Mouse (Mus musculus): ENCODE measurements around the gene Tbxas1.
A peak's percentile ranks its signal among the peaks of the same experiment; 100 is the strongest.

Tbxas1 gene

DNA sequence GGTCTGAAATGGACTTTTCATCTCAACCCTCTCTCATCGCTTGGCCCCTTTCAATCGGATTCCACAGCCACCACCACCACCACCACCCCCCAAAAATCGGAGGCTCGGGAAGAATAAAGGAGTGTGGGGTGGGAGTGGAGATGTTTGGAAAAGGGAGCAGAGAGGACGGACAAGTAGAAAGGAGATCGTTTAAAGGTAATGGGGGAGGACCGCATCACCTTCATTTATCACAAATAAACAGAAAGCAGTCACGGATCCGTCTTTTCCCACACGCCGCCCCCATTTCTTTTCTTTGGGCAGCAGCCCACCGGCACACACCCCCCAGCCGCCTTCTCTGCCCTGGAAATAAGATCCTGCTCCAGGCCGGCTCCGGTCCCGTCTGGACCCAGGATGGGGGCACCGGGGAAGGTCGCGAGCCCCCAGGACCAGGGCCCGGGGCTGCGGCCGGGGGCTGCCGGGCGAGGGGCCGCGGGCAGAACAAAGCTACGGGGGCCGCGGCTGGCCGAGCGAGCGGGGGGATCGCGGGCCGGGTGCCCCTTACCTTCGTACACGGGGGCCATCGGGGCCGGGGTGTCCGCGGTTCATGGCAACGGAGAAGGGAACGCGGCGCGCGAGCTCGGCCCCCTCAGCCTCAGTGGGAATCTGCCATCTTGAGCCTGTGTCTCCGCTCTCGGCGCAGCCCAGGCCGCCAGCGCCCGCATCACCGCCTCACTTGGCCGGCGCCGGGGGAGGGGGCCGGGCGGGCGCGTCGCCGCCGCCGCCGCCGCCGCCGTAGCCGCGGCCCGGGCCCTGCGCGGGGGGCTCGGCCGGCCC lies at the start of gene Tbxas1:
TSS of gene Tbxas1 (plus strand) at position 147 of the 813 bp plus-strand sequence.
- peak; percentile 77 to 79 for DNase-seq

DNA sequence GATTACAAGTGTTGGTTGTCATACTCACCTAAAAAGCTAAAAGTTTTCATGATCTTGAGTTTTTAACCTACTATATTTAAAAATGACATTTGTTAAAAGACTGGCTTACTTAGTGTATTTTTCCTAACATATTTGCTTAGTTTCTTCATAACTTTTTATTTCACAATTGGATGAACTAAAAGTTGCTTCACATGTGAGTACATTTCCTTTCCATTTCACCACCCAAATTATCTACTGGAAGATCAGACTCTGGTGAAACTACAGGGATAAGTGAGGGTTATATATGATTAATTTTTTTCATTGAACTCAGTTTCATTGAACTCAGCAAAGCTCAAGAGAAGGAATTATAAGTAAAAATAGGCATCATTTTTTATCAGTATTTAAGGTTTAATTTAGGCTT lies 49.3 kb upstream of the Tbxas1 start:
- no peak for DNase-seq

DNA sequence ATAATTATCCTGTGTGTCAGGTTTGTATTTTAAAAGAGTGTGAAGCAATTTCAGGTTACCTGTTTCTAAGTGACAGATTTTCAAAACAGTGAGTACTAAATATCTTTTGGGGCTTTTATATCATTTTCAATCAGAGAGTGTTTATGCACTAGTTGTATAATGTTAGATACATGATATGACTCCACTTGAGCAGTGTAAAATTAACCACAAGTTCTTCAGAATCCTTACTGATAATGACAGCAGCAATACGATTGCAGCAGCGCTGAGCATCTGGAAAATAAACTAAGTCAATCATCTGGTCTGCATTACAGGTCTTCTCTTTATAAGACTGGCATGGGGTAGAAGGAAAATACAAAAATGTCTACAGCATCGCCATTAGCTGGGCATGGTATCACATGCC lies 48.3 kb upstream of the Tbxas1 start:
- no peak for DNase-seq

DNA sequence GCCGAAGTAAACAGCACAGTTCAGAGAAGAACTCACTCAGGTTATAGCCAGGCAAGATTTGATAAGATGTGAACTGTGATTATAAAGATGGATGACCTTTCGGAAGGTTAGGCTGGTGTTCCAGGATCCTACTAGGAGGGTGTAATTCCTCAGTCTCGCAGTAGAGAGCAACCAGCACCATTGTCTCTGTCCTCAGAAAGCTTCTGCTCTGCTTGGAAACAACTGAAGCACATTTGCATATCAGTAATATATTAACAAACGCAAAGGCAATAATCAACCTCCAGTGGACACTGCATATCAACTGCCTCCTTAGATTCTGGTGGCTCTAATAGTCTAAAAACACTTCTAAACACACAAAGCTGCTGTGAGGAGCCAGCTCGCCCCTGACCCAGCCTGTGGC lies 47.8 kb upstream of the Tbxas1 start:
- DNase-seq = no peak

DNA sequence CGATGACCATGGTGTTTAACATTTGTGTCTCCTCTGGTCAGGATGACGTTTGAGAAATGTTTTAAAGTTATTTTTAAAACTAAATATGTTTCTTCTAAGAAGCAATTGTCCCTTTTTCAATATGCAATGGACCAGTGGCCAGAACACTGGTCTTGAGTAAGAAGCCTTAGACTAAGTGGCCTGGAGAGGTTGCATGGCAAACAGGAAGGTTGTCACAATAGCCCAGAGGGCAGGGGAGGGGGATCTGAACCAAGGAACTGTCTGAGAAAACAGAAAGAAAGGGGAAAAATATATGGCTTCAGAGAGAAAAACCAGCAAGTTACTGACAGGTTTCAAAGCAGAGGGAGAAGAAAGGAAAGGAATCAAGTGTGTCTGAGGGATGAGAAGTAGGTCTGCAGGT lies 47.0 kb upstream of the Tbxas1 start:
- no peak for DNase-seq

DNA sequence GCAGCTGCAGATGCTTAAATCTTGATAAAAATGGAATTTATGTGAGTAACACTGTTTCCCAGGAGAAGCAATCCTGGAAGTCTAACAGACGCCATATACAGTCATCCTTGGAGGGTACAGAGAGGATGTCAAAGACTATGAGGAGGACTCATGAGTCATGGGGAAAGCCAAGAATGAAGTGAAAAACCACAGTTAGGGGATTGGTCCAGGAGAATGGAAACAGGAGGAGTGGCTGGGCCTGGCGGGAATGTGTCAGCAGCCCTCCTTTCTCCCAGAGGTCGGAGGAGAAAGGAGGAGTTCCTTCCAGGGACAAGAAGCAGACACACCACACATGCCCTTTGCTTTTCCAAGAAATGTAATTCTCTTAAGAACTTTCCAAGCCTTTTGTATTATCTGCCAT lies 45.8 kb upstream of the Tbxas1 start:
- no peak for DNase-seq

DNA sequence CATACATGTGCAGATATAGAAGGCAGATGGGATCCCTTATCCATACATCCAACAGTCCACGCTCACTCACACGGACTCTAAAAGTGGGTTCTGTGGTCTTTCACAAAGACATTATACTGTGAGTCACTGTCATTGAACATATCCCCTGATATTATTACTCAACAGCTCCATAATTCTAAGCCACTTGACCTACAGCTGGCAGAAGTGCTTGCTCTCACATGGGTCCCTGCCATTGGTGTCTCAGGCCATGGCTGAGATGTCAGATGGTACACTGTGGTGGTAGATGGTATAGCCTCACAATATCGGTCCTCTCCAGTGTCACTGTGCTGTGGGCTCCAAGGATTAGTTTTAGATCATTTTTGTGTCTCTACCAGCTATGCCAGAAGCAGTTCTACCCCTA lies 41.5 kb upstream of the Tbxas1 start:
- no peak for DNase-seq

DNA sequence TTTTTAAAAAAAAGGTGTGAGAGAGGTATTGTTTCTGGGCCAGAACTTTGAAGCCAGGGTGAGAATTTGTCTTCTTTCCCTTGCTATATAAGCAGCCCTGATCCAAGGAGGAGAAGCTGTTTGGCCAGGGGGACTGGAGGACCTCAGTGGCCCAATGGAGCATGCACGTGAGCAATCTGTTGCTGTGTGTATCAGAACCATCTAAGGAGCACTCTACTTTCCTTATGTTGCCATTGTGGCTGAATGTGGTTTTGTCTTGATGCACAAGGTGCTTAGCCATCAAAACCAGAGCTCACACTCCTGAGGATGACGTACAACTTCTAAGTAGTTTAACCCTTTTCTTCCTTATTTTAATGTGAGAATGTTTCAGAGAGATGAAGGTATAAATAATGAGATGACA lies 40.5 kb upstream of the Tbxas1 start:
- no peak for DNase-seq

DNA sequence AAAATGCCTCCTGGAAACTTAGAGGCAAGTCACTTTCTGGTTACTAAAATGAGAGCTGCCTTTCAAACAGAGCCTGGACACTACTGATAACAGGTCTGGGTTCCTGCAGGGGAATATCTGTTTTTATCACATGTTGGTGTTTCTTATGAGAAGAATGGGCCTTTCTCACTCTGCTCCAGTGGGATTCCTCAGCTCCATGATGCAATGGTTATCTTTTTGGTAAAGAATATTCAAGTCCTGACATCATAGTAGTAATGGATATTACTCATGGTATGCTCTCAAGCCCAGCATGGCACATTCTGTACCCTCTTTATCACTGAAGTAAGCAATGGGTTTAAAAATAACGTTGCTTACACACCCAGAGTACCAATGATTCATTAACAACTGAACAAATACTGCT lies 40.0 kb upstream of the Tbxas1 start:
- no peak for DNase-seq

DNA sequence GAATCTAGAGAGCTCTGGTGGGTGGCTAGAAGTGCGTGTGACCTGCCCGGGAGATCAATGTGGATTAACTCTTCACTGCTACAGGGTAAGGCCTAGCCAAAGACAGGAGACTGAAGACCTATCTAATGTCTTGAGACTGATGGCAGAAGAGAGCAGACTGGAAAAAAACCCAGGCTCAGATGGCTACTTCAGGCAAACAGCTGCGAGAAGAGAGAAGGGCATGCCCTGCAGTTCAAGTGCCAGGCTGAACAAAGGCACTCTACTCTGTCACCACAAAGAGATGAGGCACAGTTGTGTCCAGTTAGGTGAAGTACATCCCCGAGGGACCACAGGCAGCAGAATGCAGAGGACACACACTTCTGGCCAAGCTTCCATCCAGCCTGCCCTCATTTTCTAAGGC lies 37.1 kb upstream of the Tbxas1 start:
- DNase-seq = no peak

DNA sequence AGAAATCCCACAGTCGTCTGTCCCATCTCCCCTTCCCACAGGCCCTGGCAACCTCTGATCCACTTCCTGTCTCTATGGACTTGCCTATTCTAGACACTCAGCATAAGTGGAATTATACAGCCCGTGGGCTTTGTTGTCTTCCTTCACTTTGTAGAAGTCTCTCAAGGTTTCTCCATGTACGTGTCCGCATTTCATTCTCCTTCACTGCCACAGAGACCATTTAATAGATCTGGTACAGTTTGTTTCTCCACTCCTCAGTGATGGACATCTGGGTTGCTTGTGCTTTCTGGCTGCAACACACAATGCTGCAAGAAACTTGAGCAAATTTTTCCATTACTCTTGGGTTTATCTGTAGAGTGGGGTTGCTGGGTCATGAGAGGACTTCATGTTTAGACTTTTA lies 35.3 kb upstream of the Tbxas1 start:
- DNase-seq = no peak

DNA sequence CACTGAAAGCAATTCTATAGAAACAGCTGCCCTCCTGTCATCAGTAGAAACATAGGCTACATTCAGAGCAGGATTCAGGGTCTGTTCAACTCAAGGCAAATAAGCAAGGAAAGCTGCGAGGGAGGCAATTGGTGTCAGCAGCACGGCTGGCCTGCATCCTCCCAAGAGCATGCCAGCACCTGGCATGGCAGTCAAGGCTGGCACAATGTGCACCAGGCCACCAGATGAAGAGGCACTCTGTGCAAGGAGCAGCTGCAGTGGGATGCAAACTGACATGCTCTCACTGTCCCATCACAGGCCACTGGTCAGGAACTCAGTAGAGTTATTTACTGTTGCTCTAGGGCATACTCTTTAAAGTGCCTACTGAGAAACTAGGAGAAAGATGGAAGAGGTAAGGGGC lies 34.8 kb upstream of the Tbxas1 start:
- DNase-seq = peak; percentile 81 to 89

DNA sequence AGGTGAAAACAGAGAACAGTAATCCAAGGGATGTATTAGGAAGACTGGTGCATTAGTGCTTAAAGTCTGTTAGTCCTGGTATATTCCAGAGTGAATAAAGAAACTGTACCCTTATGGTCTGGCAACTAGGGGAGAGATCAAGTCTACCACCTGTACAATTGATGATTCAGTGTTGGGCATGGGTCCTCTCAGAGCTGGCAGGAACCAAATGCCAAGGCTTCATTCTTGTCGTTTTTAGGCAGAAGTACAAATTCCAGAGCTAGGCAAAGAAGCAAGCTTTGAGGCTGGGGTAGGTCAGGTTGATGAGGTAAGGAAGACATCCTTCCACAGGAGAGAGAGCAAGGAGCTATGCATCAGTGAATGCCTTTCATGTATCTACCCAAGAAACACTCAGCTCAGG lies 34.4 kb upstream of the Tbxas1 start:
- DNase-seq = no peak

DNA sequence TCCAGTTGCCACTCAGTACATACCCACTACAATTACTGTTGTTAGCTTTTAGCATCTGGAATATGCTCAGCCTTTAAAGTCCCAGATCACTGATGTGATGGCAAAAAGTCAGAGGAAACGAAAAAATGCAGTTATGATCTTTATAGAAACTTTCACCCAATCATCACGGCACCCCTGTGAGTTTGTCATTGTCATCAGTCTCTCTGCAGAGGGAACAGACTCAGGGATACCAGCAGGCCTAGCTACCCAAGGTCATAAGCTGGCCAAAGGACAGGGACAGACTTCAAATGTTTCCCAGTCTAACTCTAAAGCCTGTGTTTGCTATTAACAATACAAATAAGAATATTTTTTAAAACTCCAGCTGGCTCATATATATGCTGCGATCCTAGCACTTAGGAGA lies 33.7 kb upstream of the Tbxas1 start:
- no peak for DNase-seq

DNA sequence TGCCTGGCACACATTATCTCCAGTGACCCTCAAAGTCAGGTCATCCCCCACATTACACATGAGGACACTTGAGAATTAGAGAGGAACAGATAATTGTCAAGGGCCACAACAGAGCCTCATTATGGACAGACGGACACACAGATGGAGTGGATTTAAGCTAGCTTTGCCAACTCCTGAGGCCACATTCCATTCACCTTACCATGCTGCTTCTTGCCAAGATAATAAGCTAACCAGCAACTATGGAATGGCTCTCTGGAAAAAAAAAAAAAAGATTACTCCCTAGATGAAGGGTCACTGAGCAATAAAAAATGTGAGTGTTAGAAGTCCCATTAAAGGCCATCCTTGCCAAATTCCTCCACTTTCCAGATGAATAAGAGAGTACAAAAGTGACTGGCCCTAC lies 30.1 kb upstream of the Tbxas1 start:
- DNase-seq = peak in 1 of 2 experiments; percentile 16

DNA sequence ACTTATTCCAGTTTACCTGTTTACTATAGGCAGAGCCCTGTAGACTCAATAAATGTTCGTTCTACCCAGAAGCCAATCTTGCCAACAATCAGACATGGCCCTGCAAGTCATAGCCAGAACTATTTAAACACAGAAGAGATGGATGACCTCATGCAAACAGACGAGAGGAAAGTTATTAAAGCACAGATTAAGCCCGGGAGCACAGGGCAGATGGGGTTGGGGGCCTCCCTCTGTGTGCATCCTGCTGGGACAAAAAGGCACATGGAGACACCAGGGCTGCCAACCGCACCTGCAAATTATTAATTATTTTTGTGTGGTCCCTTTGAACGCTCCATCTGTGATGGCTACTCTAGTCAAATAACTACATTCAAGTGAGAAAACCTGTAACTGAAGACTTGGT lies 29.3 kb upstream of the Tbxas1 start:
- DNase-seq = peak; percentile 50 to 70

DNA sequence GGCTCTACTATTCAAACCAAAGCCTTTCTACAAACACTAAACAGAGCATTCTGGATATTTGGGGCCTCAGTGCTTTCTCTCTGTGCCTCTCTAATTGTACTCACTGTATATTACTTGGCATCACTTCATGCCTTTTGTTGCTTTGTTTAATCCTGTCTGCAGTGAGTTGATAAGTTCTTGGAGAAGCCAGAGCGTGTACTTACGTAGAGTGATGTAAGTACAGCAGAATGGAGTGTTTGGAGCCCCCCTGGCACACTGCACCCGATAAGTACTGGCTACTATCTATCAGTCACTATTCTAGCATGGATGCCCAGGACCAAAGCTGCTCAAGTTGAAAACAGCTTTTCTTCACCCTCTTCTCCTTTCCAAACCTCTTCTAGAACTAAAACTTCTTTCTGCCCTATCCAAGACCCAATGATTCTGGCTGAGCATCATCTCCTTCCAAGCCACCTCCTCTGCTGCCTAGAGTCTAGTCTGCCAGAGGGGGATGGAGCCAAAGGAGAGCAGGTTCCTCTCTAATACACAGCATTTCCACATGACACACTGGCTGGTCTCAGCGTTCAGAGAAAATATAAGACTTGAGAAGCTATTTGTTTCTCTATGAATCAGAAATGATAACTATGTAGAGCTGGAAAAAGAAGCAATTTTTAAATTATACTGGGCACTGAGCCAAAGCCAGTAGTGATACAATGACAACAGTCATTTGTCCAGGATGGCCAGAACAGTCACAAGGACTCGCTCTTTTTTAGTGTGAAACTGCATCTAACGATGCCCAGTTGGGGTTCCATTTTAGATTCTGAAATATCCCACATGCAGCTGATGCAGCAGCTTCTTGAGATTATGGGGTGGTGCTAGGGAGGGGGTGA lies 28.6 kb upstream of the Tbxas1 start:
- DNase-seq = peak; percentile 49 to 52

DNA sequence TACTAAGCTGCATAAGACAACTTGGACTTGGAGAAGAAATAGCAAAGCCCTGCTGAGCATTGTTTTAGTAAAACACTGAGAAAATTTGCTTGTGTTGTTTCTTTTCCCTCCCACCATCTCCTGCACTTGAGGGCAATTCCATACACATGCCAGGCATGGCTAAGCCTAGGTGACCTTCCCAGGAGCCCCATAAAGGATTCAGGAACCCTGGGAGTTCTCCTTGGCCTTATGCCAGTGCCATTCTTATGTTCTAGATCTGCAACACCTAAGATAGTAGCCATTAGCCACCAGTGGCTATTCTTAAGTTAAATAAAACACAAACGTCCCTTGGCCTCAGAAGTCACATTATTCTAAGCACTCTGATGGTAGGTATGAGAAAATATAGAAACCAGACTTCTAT lies 27.8 kb upstream of the Tbxas1 start:
- DNase-seq = peak in 1 of 2 experiments; percentile 32

DNA sequence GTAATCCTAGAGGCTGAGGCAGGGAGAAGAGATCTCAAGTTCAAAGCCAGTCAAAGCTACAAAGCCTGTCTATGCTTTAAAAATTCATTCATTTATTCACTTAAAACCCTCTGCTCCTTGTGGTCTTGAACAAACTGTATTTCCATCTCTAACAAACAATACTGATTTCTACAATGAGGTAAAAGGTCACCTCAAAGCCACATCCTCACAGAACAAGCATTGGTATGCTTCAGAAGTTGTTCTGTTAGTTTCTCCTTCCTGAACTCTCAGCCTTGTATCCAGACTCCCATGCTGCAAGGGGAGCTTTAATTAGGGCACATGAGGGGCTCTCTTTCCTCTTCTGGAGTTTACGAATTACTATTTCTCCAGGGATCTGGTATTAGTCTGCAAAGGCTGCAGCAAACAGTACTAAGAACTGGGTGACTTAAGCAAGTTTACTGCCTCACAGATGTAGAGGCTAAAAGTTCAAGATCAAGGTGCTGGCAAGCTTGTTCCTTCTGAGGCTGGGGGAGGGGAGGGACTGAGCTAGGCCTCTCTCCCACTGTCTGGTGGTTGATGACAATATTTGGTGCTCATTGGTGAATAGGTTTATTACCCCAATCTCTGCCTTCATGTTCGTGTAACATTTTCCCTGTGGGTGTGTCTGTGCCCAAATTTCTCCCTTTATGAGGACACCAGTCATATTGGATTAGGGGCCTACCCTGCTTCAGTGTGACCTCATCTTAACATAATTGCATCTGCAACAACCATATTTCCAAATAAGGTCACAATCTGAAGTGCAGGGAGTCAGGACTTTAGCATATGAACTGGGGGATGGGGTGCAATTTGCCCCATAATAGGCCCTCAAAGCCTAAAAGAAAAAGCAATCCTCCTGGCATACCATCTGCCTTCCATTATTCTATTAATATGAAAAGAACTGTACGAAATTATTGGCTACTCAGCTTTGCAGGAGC lies 27.0 kb upstream of the Tbxas1 start:
- peak in 1 of 2 experiments; percentile 24 for DNase-seq

DNA sequence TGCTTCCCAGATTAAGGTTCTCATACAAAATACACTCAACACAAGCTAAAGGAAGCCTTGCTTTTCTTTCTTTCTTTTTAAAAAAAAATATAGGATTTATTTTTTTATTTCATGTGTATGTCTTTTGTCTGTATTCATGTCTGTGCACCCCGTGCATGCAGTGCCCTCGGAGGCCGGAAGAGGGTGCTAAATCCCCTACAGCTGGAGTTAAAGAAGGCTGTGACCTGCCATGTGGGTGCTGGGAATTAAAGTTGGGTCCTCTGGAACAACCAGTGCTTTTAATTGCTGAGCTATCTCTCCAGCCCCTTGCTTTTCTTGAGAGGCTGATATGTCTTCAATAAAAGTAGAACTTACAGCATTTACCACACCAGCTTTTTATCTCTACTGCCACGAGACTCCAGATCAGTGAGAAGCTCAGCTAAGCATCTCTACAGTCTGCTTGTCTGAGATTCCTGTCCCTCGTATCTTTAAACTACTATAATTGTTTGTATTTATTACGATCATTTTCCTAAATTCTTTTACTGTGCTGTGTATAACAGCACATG lies 24.4 kb upstream of the Tbxas1 start:
- no peak for DNase-seq

DNA sequence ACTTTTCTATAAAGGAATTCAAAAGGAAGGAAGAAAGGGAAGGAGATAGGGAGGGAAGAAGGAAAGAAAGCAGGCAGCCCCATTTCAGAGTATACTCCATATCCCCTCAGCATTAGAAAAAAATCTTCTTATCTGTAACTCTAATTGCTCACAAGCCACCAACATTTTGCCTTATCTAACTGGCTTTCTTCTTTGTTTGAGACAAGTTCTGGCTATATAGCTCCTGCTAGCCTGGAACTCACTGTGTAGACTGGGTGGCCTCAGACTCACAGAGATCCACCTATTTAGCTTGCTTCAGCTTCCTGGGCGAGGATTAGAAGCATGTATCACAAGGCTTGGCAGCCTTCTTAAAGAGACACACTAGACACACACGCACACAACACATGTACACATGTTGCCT lies 23.5 kb upstream of the Tbxas1 start:
- DNase-seq = no peak

DNA sequence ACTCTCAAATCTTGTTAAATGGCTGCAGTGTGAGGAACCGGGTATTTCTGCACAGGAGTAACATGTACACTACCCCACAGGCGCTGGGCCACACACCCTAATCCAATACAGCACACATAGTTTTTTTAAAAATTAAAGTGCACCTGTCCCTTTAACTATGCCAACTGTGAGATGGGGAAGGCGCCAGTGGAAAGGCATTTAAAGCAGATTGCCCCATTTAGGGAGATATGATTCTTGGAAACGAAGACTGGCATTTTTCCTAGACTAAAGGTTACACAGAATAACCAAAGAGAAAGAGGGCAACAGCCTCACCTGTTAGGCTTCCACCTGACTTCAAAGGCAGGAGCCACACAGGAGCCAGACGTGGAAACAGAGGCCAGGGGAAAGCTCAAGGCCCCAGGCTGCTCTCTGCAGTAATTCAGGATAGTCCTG lies 21.6 kb upstream of the Tbxas1 start:
- peak; percentile 47 to 55 for DNase-seq

DNA sequence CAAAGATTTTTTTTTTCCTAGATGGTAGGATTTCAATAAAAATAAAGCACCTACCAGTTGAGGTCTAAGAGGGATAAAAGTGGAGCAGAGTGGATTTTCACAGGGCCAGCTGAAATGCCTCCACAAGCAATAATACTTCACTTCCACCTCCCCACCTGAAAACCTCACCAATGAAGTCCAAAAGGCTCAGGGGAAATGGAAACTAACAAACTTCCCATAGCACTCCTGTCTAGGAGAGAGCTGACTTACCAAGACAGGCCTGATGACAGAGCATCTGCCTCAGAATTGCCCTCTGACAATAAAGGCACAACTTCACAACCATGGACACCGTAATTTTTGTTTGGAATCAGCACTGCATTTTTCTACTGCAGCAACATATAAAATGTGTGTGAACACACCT lies 15.4 kb upstream of the Tbxas1 start:
- no peak for DNase-seq

Measured in cerebellum, postnatal 10 days (tissue).